Mouse (Mus musculus) CH12.LX (cell line): ENCODE measurements around the gene Abca7. TPM values are rescaled to one million over a fixed set of nuclear protein-coding genes. Genes with fewer than 3 reads are reported as not detected.

Experiments
- DNase-seq: peaks from one replicate; pipeline ENCODE4 v3.0.0-alpha.2; 2013; ENCODE audit errors: extremely low read depth
- H3K27ac ChIP-seq: 2 replicates; pipeline ENCODE4 v1.5.1; 2012; ENCODE audit warnings: low read depth, mild to moderate bottlenecking, control low read depth, moderate library complexity; ENCODE audit not compliant: insufficient read depth
- H3K27me3 ChIP-seq: replicated peaks from 2 replicates; pipeline ENCODE3; 2012; ENCODE audit warnings: inconsistent platforms
- H3K36me3 ChIP-seq, 2 experiments: replicated peaks in 1 of 2; 2 replicates each; pipeline versions ENCODE3 to v1.6.1; 2012; ENCODE audit warnings: inconsistent platforms in 1 of 2, low read length in 1 of 2, mild to moderate bottlenecking in 1 of 2, mixed read lengths in 1 of 2, moderate library complexity in 1 of 2; ENCODE audit not compliant: control insufficient read depth in 1 of 2, insufficient read depth in 1 of 2
- H3K4me1 ChIP-seq, 2 experiments: 2 replicates each; pipeline ENCODE4 v1.6.1; 2012; ENCODE audit warnings: inconsistent platforms in 1 of 2, moderate library complexity in 1 of 2; ENCODE audit not compliant: insufficient read depth in 2 of 2, control insufficient read depth in 1 of 2
- H3K4me2 ChIP-seq: 2 replicates; pipeline ENCODE4 v1.6.1; 2012; ENCODE audit warnings: low read depth, mild to moderate bottlenecking, control low read depth; ENCODE audit not compliant: poor library complexity, insufficient read depth, severe bottlenecking
- H3K4me3 ChIP-seq, 3 experiments: fragments of 150-350 bp in 1 of 3; sonication (generic) in 1 of 3; replicated peaks in 1 of 3; 2 replicates each; pipeline versions ENCODE3 to v1.5.1; 2011 to 2012; ENCODE audit warnings: low read depth in 2 of 3, low read length in 2 of 3, mild to moderate bottlenecking in 2 of 3, moderate library complexity in 2 of 3, control low read depth in 1 of 3, improper control_type of control experiment in 1 of 3, inconsistent platforms in 1 of 3, mixed read lengths in 1 of 3; ENCODE audit not compliant: poor library complexity in 1 of 3
- H3K79me2 ChIP-seq: replicated peaks from 2 replicates; pipeline ENCODE4 v1.6.1; 2012; ENCODE audit warnings: mild to moderate bottlenecking, moderate library complexity; ENCODE audit not compliant: control insufficient read depth, poor library complexity, insufficient read depth, severe bottlenecking; ENCODE audit errors: extremely low read depth
- H3K9ac ChIP-seq: 2 replicates; pipeline ENCODE4 v1.6.1; 2012; ENCODE audit warnings: low read depth, mild to moderate bottlenecking, control low read depth, moderate library complexity; ENCODE audit not compliant: insufficient read depth
- H3K9me3 ChIP-seq: replicated peaks from 2 replicates; pipeline ENCODE3; 2012; ENCODE audit warnings: low read length, inconsistent platforms, mixed read lengths
- BHLHE40 ChIP-seq: IDR thresholded peaks from 2 replicates; pipeline ENCODE4 v1.6.1; 2011; ENCODE audit warnings: mild to moderate bottlenecking, low read depth, low read length, improper control_type of control experiment
- CHD1 ChIP-seq: IDR thresholded peaks from 2 replicates; pipeline ENCODE4 v1.6.1; 2012; ENCODE audit warnings: low read depth, low read length, improper control_type of control experiment, inconsistent platforms
- CHD2 ChIP-seq: IDR thresholded peaks from 2 replicates; pipeline ENCODE4 v1.6.1; 2011; ENCODE audit warnings: low read length, improper control_type of control experiment
- CTCF ChIP-seq, 2 experiments: IDR thresholded peaks in 1 of 2; conservative IDR thresholded peaks in 1 of 2; 2 replicates each; pipeline ENCODE4 v1.5.1; 2011 to 2012; ENCODE audit warnings: low read depth in 2 of 2, low read length in 2 of 2, improper control_type of control experiment in 1 of 2, inconsistent platforms in 1 of 2, mild to moderate bottlenecking in 1 of 2, moderate library complexity in 1 of 2
- E2F4 ChIP-seq: IDR thresholded peaks from 2 replicates; pipeline ENCODE4 v1.6.1; 2011; ENCODE audit warnings: low read depth, low read length, improper control_type of control experiment; ENCODE audit not compliant: insufficient replicate concordance
- EP300 ChIP-seq: IDR thresholded peaks from 2 replicates; pipeline ENCODE4 v1.6.1; 2011; ENCODE audit warnings: low read length, improper control_type of control experiment
- GABPA ChIP-seq: IDR thresholded peaks from 2 replicates; pipeline ENCODE4 v1.6.1; 2012; ENCODE audit warnings: low read depth, low read length, improper control_type of control experiment, inconsistent platforms; ENCODE audit not compliant: insufficient replicate concordance
- JUN ChIP-seq: IDR thresholded peaks from 2 replicates; pipeline ENCODE4 v1.6.1; 2011; ENCODE audit warnings: low read depth, mild to moderate bottlenecking, low read length, improper control_type of control experiment, moderate library complexity; ENCODE audit not compliant: insufficient read depth
- JUND ChIP-seq: conservative IDR thresholded peaks from 2 replicates; pipeline ENCODE4 v1.6.1; 2011; ENCODE audit warnings: low read depth, low read length, improper control_type of control experiment
- KAT2A ChIP-seq: IDR thresholded peaks from 2 replicates; pipeline ENCODE4 v1.6.1; 2012; ENCODE audit warnings: low read length, improper control_type of control experiment, inconsistent platforms; ENCODE audit not compliant: insufficient replicate concordance
- MAZ ChIP-seq: IDR thresholded peaks from 2 replicates; pipeline ENCODE4 v1.6.1; 2012; ENCODE audit warnings: low read depth, mild to moderate bottlenecking, inconsistent platforms, low read length, improper control_type of control experiment, moderate library complexity
- MEF2A ChIP-seq: IDR thresholded peaks from 2 replicates; pipeline ENCODE4 v1.6.1; 2014; ENCODE audit warnings: low read depth, mild to moderate bottlenecking, inconsistent platforms, low read length, improper control_type of control experiment, borderline replicate concordance
- MXI1 ChIP-seq: IDR thresholded peaks from 2 replicates; pipeline ENCODE4 v1.6.1; 2011; ENCODE audit warnings: mild to moderate bottlenecking, low read depth, low read length, improper control_type of control experiment
- MYC ChIP-seq: IDR thresholded peaks from 2 replicates; pipeline ENCODE4 v1.6.1; 2011; ENCODE audit warnings: low read depth, mild to moderate bottlenecking, improper control_type of control experiment, low read length
- NELFE ChIP-seq: IDR thresholded peaks from 2 replicates; pipeline ENCODE4 v1.6.1; 2011; ENCODE audit warnings: low read depth, low read length, improper control_type of control experiment
- NRF1 ChIP-seq: IDR thresholded peaks from 2 replicates; pipeline ENCODE4 v1.6.1; 2014; ENCODE audit warnings: low read depth, mild to moderate bottlenecking, inconsistent platforms, low read length, improper control_type of control experiment, moderate library complexity
- PAX5 ChIP-seq: IDR thresholded peaks from 2 replicates; pipeline ENCODE4 v1.6.1; 2012; ENCODE audit warnings: low read length, inconsistent platforms, mixed read lengths
- RAD21 ChIP-seq: IDR thresholded peaks from 2 replicates; pipeline ENCODE4 v1.6.1; 2011; ENCODE audit warnings: low read depth, mild to moderate bottlenecking, low read length, improper control_type of control experiment, moderate library complexity
- RCOR1 ChIP-seq: conservative IDR thresholded peaks from 2 replicates; pipeline ENCODE4 v1.6.1; 2012; ENCODE audit warnings: low read depth, mild to moderate bottlenecking, inconsistent platforms, low read length, improper control_type of control experiment
- SIN3A ChIP-seq: IDR thresholded peaks from 2 replicates; pipeline ENCODE4 v1.6.1; 2012; ENCODE audit warnings: low read length, improper control_type of control experiment, inconsistent platforms
- TBP ChIP-seq: conservative IDR thresholded peaks from 2 replicates; pipeline ENCODE4 v1.6.1; 2011; ENCODE audit warnings: low read depth, low read length, improper control_type of control experiment
- UBTF ChIP-seq: IDR thresholded peaks from 2 replicates; pipeline ENCODE4 v1.6.1; 2012; ENCODE audit warnings: low read depth, mild to moderate bottlenecking, inconsistent platforms, low read length, improper control_type of control experiment, moderate library complexity
- USF2 ChIP-seq: conservative IDR thresholded peaks from 2 replicates; pipeline ENCODE4 v1.6.1; 2011; ENCODE audit warnings: low read depth, low read length, improper control_type of control experiment
- ZC3H11A ChIP-seq: IDR thresholded peaks from 2 replicates; pipeline ENCODE4 v1.6.1; 2012; ENCODE audit warnings: low read depth, mild to moderate bottlenecking, inconsistent platforms, low read length, improper control_type of control experiment
- ZKSCAN1 ChIP-seq: IDR thresholded peaks from 2 replicates; pipeline ENCODE4 v1.6.1; 2012; ENCODE audit warnings: low read depth, inconsistent platforms, low read length, improper control_type of control experiment, borderline replicate concordance
- ZMIZ1 ChIP-seq: IDR thresholded peaks from 2 replicates; pipeline ENCODE4 v1.6.1; 2012; ENCODE audit warnings: low read depth, mild to moderate bottlenecking, inconsistent platforms, low read length, improper control_type of control experiment
- ZNF384 ChIP-seq: IDR thresholded peaks from 2 replicates; pipeline ENCODE4 v1.6.1; 2012; ENCODE audit warnings: low read depth, low read length, improper control_type of control experiment, inconsistent platforms
- dilution Hi-C: fragments of 300-500 bp; cut with MboI; formaldehyde crosslinking; loops from 2 replicates; pipeline ENCODE4 v1.14.3; 2020; ENCODE audit warnings: low sequenced_read_pairs; ENCODE audit not compliant: extremely low pct_unique_long_range_greater_than_20kb, extremely low pct_ligation_motif_present
- in situ Hi-C: fragments of 300-500 bp; cut with MboI; formaldehyde crosslinking; loops from 3 replicates; pipeline ENCODE4 v1.14.3; 2019; ENCODE audit warnings: low sequenced_read_pairs, low pct_ligation_motif_present, low pct_unique_long_range_greater_than_20kb, mixed read lengths
- polyA plus RNA-seq: library from polyadenylated mRNA; unstranded; fragments of >175 nt; gene quantifications from 2 replicates; pipeline ENCODE4 v1.2.1, GENCODE M21; 2012; ENCODE audit warnings: low read depth; ENCODE audit not compliant: insufficient read length
- total RNA-seq, 2 experiments: library from RNA; depleted of rRNA; stranded (reverse); fragments of 300-350 nt in 1 of 2; fragments of >200 nt in 1 of 2; gene quantifications; 2 replicates each; pipeline ENCODE4 v1.2.3; 2012 to 2014

The Abca7 gene
- total and polyA plus RNA-seq, 3 experiments, result 2.3 to 7.0 (median 6.1) TPM

DNA sequence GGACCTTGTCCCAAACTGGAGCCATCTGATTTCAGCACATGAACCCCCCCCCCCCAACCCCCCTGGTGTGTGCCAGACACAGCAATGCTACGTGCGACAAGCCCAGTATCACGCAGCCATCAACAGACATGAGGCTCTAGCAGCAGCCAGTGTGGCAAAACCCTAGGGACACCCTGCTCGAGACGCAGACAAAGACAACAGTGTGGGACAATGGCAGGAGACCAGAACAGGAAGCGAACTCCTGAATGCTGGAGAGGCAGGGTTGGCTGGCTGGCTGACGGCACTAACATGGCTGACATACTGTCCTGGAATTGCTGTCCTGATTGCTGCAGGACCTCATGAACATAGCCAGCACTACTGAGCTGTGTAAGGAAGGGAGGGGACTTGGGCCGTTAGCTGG lies 38.9 kb downstream of the Abca7 start:
- Histone ChIP-seq H3K9me3 (no peaks in the 10 kb centered on the region), H3K4me2 (no peak overlapping the region), H3K4me3 (no peak overlapping the region), H3K4me1 (peaks cover 35 to 71% of the 10 kb centered on the region in 2 experiments), H3K9ac (0 out of 2 replicates have a peak overlapping the region, but pooled peaks have one; percentile 12), H3K27ac (peak overlapping the region; percentile 43), H3K79me2 (peaks cover 20% of the 10 kb centered on the region), H3K27me3 (no peaks in the 10 kb centered on the region), H3K36me3 (peaks cover 49 to 67% of the 10 kb centered on the region in 2 experiments)
- in situ Hi-C loops (no loop called here), dilution Hi-C loops (no loop called here)
- TF ChIP-seq TBP (no peak), JUN (no peak), ZKSCAN1 (no peak), JUND (no peak), EP300 (no peak), UBTF (no peak), CHD1 (no peak), KAT2A (no peak), NRF1 (no peak), CTCF (conservative IDR thresholded peaks at IDR 0.05 in 1 of 2, IDR thresholded peaks at IDR 0.05 in 1 of 2; ENCODE audit: low read depth in 2 of 2, low read length in 2 of 2) (no peak), ZNF384 (no peak), ZMIZ1 (no peak), BHLHE40 (no peak), MEF2A (no peak), SIN3A (no peak), MXI1 (no peak), RCOR1 (no peak), GABPA (no peak)
- DNase-seq, result no peak

DNA sequence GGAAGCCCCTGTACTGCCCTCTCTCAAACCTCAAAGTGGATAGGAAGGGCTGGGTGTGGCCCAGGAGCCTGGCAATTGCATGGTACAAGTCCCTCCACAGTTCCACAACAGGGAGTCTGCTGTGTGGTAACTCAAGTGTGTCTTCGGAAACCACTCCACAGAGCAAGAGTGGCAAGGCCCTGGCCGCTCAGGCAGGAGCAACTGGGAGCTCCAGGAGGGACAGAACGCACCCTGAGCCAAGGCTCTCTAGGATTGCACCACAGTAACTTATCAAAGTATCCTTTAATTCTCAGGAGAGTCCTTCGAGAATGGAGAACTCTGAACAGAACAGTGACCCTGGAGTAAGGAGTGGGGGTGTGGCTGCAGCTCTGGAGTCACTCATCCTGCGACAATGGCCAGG lies 39.4 kb downstream of the Abca7 start:
- Histone ChIP-seq H3K79me2 (peaks cover 20% of the 10 kb centered on the region), H3K36me3 (peaks cover 44 to 61% of the 10 kb centered on the region in 2 experiments), H3K4me2 (no peak overlapping the region), H3K9ac (no peak overlapping the region), H3K27ac (no peak overlapping the region), H3K27me3 (no peaks in the 10 kb centered on the region), H3K9me3 (no peaks in the 10 kb centered on the region), H3K4me3 (no peak overlapping the region), H3K4me1 (peaks cover 32 to 68% of the 10 kb centered on the region in 2 experiments)
- no peak for DNase-seq
- dilution Hi-C loops (no loop called here), in situ Hi-C loops (no loop called here)
- no peak for TF ChIP-seq MAZ
- TF ChIP-seq PAX5, result no peak
- no peak for TF ChIP-seq USF2
- TF ChIP-seq E2F4, result no peak
- no peak for TF ChIP-seq RAD21
- no peak for TF ChIP-seq ZC3H11A
- no peak for TF ChIP-seq MYC
- TF ChIP-seq NELFE, result no peak
- TF ChIP-seq CHD2, result no peak
- TF ChIP-seq TBP, result no peak
- TF ChIP-seq MEF2A, result no peak
- no peak for TF ChIP-seq UBTF
- no peak for TF ChIP-seq ZMIZ1
- TF ChIP-seq CTCF (conservative IDR thresholded peaks at IDR 0.05 in 1 of 2, IDR thresholded peaks at IDR 0.05 in 1 of 2; ENCODE audit: low read depth in 2 of 2, low read length in 2 of 2), result no peak
